Mouse (Mus musculus) liver, embryonic 15.5 days (tissue): ENCODE results near the gene Zfp146. TPM values are rescaled to one million over a fixed set of nuclear protein-coding genes. Genes with fewer than 3 reads are reported as not detected.
A peak's percentile ranks its signal among the peaks of the same experiment; 100 is the strongest.
"Not testable (repeated sequence)": the region's sequence is repeated elsewhere in the genome, so short reads cannot be mapped to it uniquely, and the experiment has no call there.

Source experiments
- ATAC-seq: fragments of 200-750 bp; cut with Nextera tagmentation; 2 replicates; pipeline ENCODE4 v1.8.0; 2017; ENCODE audit warnings: moderate number of reproducible peaks, mild to moderate bottlenecking, moderate library complexity; ENCODE audit not compliant: insufficient read depth
- H3K27ac ChIP-seq: fragments of 300-500 bp; sonication (generic); replicated peaks from 2 replicates; pipeline ENCODE4 v1.5.1; 2015; ENCODE audit warnings: mild to moderate bottlenecking, inconsistent platforms
- H3K27me3 ChIP-seq: fragments of 300-500 bp; sonication (generic); 2 replicates; pipeline ENCODE4 v1.6.1; 2015; ENCODE audit warnings: mild to moderate bottlenecking, inconsistent platforms
- H3K36me3 ChIP-seq: fragments of 300-500 bp; sonication (generic); replicated peaks from 2 replicates; pipeline ENCODE4 v1.6.1; 2015; ENCODE audit warnings: moderate library complexity, mild to moderate bottlenecking, inconsistent platforms
- H3K4me1 ChIP-seq: fragments of 300-500 bp; sonication (generic); replicated peaks from 2 replicates; pipeline ENCODE4 v1.6.1; 2015; ENCODE audit warnings: inconsistent platforms
- H3K4me2 ChIP-seq: fragments of 300-500 bp; sonication (generic); 2 replicates; pipeline ENCODE4 v1.6.1; 2015; ENCODE audit warnings: moderate library complexity, mild to moderate bottlenecking, inconsistent platforms
- H3K4me3 ChIP-seq: fragments of 300-500 bp; sonication (generic); replicated peaks from 2 replicates; pipeline ENCODE4 v1.5.1; 2015; ENCODE audit warnings: mild to moderate bottlenecking, inconsistent platforms
- H3K9ac ChIP-seq: fragments of 300-500 bp; sonication (generic); 2 replicates; pipeline ENCODE4 v1.6.1; 2015; ENCODE audit warnings: moderate library complexity, mild to moderate bottlenecking, inconsistent platforms
- H3K9me3 ChIP-seq: fragments of 300-500 bp; sonication (generic); replicated peaks from 2 replicates; pipeline ENCODE4 v1.6.1; 2016; ENCODE audit warnings: inconsistent platforms
- WGBS: fragments of 180-500 bp; shearing (Covaris S2); methylation state at CpG from one replicate; pipeline ENCODE4 v1.1.7; 2015; ENCODE audit warnings: mixed read lengths; ENCODE audit not compliant: insufficient replicate concordance; 5-methylcytosine and 5-hydroxymethylcytosine counted together
- polyA plus RNA-seq: library from polyadenylated mRNA; unstranded; fragments of >200 nt; fragmentation: Nextera tagmentation; extraction: Ambion mirVana; gene quantifications from 2 replicates; pipeline ENCODE4 v1.2.1, GENCODE M21; 2015

Gene Zfp146
- polyA plus RNA-seq, result 4.2 and 4.5 TPM in 2 replicates

DNA sequence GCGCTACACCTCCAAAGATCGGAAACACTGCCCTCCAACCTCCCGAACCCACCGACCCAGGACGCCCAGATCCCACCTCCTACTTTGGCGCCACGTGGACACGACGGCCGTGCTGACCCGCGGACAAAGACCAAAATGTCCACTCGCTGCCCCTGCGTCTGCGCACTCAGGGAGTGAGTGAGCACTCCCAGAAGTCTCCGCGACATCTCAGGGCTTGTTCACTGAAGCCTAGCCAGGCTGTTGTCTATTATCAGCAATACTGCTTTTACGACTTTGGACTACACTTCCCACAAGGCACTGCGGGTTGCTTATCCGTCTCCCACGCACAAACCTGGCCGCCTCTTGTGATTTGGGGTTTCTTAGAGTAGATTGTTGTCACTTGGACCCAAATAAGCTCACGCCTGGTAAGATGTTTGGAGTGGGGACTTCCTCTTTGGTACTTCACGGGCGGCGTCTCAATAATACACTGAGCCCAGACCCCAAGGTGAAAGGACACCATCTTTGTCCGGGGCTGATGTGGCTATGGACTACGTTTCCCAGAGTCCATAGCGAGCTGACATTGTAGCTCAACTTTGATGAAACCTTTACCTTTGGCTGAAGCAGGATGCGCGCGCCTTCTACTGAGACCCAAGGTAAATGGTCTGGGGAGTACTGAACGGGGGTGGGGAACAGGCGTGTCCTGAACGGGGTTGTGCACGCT is at the start of gene Zfp146:
Gene Zfp146 (minus strand): TSS at position 168 of the 700 bp plus-strand sequence.
- peak within 1 kb of the TSS; percentile 90 for H3K4me3 ChIP-seq
- H3K36me3 ChIP-seq, result peaks cover 26% of the 10 kb centered on the region
- WGBS, result under 1% methylated on average over 36 of the region's 36 CpGs
- H3K4me1 ChIP-seq, result peaks cover 30% of the 10 kb centered on the region
- no peaks in the 10 kb centered on the region for H3K27me3 ChIP-seq
- ATAC-seq, result peak; percentile 99
- peak within 1 kb of the TSS; percentile 90 for H3K9ac ChIP-seq
- peak within 1 kb of the TSS; percentile 87 for H3K4me2 ChIP-seq
- peak within 1 kb of the TSS; percentile 87 for H3K27ac ChIP-seq
- no peaks in the 10 kb centered on the region for H3K9me3 ChIP-seq

- Histone ChIP-seq H3K27ac (no peak overlapping the region), H3K9ac (no peak overlapping the region), H3K27me3 (no peaks in the 10 kb centered on the region), H3K9me3 (no peaks in the 10 kb centered on the region), H3K36me3 (no peaks in the 10 kb centered on the region), H3K4me2 (no peak overlapping the region), H3K4me1 (peaks cover 27% of the 10 kb centered on the region), H3K4me3 (no peak overlapping the region)
- no peak for ATAC-seq
- WGBS, result 67% methylated on average over 2 of the region's 2 CpGs
Observed at GRCm38 (mm10) chr7:30217277-30217676, 47.7 kb upstream of the Zfp146 start.

- no peaks in the 10 kb centered on the region for H3K9me3 ChIP-seq
- H3K4me3 ChIP-seq, result no peak overlapping the region; the same call in 1 of the 2 replicates
- no peaks in the 10 kb centered on the region for H3K36me3 ChIP-seq
- H3K27me3 ChIP-seq, result no peaks in the 10 kb centered on the region
- peak overlapping the region; percentile 56 for H3K4me2 ChIP-seq
- peak; percentile 52; the same call in 1 of the 2 replicates for ATAC-seq
- H3K27ac ChIP-seq, result no peak overlapping the region
- H3K9ac ChIP-seq, result no peak overlapping the region
- WGBS, result 1% methylated on average over 15 of the region's 16 CpGs
- peaks cover 24% of the 10 kb centered on the region for H3K4me1 ChIP-seq
Observed at GRCm38 (mm10) chr7:30216723-30217151, 47.2 kb upstream of the Zfp146 start.

DNA sequence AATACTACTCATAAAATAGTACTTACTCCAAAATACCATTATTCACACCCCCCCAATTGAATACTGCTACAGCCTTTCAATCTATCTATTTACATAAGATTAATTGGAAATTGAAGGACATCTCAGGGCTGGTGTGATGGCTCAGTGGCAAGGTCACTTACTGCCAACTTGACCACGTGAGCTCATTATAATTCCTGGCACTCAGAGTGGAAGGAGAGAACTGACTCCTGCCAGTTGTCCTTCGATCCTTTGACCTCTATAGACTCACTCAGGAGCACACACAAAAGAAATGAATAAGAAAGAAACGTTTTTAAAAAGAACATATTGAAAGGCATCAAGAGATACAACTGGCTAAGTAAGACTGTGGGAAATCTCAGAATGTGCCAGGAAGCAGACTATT is 46.3 kb upstream of the Zfp146 start:
- WGBS, result 69% methylated on average over 3 of the region's 3 CpGs
- Histone ChIP-seq H3K4me1 (peaks cover 24% of the 10 kb centered on the region), H3K27ac (no peak overlapping the region), H3K4me2 (no peak overlapping the region), H3K36me3 (no peaks in the 10 kb centered on the region), H3K27me3 (no peaks in the 10 kb centered on the region), H3K9me3 (no peaks in the 10 kb centered on the region), H3K4me3 (no peak overlapping the region), H3K9ac (no peak overlapping the region)
- no peak for ATAC-seq

DNA sequence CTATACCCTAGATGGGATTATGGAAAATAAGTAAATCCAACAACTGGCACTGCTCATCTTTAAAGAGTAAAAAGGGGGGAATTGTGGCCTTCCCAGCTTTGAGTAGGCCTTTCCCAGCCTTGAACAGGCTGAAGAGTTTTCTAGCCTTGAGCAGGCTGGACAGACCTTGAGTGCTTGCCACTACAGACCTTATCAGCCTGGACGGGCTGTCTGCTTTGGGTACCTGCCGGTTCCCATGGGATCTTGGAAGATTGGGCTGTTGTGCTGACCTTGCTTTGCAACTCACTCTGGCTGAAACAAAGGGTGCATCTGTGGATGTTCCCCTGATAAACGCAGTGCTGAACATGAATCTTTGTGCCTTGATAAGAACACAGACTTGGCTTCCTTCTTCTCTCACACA is 44.3 kb upstream of the Zfp146 start:
- Histone ChIP-seq H3K4me1 (peaks cover 9% of the 10 kb centered on the region), H3K4me3 (no peak overlapping the region), H3K9ac (no peak overlapping the region), H3K27ac (no peak overlapping the region), H3K4me2 (no peak overlapping the region), H3K9me3 (no peaks in the 10 kb centered on the region), H3K27me3 (no peaks in the 10 kb centered on the region), H3K36me3 (no peaks in the 10 kb centered on the region)
- WGBS, result 70% methylated on average over 3 of the region's 3 CpGs
- no peak for ATAC-seq

DNA sequence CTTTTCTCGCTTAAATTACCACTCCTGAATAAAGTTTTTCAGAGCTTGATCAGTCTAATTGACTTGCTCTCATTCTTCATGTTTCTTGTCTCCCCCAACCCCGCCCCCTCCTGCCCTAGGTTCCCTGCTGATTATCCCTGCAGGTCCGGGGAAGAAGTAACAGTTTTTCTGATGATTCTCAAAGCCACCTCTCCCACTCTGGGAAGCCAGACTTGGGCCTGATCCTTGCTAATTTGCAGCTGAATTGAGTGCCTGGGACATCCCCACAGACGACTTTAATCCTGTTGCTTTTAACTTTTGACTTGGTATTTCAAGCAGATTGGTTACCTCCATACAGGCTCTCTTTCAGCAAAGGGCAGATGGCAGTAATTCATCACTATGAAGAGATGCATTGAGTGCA is 41.5 kb upstream of the Zfp146 start:
- WGBS, result 23% methylated on average over 4 of the region's 4 CpGs
- no peaks in the 10 kb centered on the region for H3K27me3 ChIP-seq
- H3K27ac ChIP-seq, result no peak overlapping the region
- no peak overlapping the region for H3K4me3 ChIP-seq
- ATAC-seq, result no peak
- H3K4me1 ChIP-seq, result no peaks in the 10 kb centered on the region
- H3K4me2 ChIP-seq, result no peak overlapping the region
- H3K9me3 ChIP-seq, result no peaks in the 10 kb centered on the region
- no peak overlapping the region for H3K9ac ChIP-seq
- H3K36me3 ChIP-seq, result no peaks in the 10 kb centered on the region

DNA sequence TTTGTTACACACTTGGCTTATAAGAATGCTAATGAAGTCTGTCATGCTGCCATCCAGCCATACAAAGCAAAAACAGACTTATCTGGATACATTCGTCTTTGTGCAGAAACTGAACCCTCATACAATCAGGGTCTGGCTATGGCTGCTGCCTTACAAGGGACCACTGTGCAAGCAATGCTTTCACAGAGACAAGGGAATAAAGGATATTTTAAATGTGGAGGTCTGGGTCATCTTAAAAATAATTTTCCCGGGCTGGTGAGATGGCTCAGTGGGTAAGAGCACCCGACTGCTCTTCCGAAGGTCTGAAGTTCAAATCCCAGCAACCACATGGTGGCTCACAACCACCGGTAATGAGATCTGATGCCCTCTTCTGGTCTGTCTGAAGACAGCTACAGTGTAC is 36.8 kb upstream of the Zfp146 start:
- WGBS, result 28% methylated on average over 5 of the region's 5 CpGs
- H3K9ac ChIP-seq, H3K9me3 ChIP-seq, H3K4me2 ChIP-seq, H3K4me3 ChIP-seq, ATAC-seq, H3K36me3 ChIP-seq, H3K27ac ChIP-seq, H3K27me3 ChIP-seq: not testable (repeated sequence)
- peaks cover 11% of the 10 kb centered on the region for H3K4me1 ChIP-seq

DNA sequence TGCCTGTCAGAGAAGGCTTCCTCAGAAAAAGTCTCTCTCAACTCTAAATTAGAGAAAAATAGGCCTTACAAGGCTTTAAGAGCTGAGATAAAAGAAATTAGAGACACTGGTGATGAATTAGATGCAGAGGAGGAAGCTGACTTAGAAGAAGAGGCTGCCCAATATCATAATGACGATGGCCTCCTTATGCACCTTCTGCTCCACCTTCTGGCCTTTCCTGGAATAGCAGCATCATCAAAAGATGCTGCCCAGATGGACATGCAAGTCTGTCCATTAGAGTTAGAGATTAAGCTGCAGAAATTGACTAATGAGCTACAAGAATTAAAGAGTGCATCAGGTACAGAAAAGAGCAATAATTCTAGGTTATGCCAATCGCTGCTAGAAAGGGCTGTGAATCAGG is 35.8 kb upstream of the Zfp146 start:
- no peak overlapping the region for H3K4me3 ChIP-seq
- H3K4me2 ChIP-seq, result no peak overlapping the region
- H3K36me3 ChIP-seq, result no peaks in the 10 kb centered on the region
- 3% methylated on average over 2 of the region's 2 CpGs for WGBS
- H3K27me3 ChIP-seq, result no peaks in the 10 kb centered on the region
- no peak overlapping the region for H3K9ac ChIP-seq
- H3K9me3 ChIP-seq, result no peaks in the 10 kb centered on the region
- H3K4me1 ChIP-seq, result peaks cover 11% of the 10 kb centered on the region
- H3K27ac ChIP-seq, result no peak overlapping the region
- no peak for ATAC-seq

DNA sequence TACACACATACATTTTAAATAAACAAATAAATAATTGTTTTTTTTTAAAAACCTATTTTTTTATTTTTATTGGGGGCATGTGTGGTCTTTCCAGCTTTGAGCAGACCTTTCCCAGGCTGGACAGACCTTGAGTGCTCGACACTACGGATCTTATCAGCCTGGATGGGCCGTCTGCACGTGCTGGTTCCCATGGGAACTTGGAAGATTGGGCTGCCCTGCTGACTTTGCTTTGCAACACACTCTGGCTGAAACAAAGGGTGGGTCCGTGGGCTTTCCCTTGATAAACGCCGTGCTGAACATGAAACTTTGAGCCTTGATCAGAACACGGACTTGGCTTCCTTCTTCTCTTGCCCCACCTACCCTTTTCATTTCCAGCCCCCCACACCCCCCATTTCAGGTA is 34.8 kb upstream of the Zfp146 start:
- no peaks in the 10 kb centered on the region for H3K27me3 ChIP-seq
- no peak overlapping the region for H3K9ac ChIP-seq
- no peaks in the 10 kb centered on the region for H3K36me3 ChIP-seq
- H3K4me1 ChIP-seq, result peaks cover 11% of the 10 kb centered on the region
- H3K4me3 ChIP-seq, result no peak overlapping the region
- WGBS, result 25% methylated on average over 8 of the region's 8 CpGs
- no peak overlapping the region for H3K27ac ChIP-seq
- H3K4me2 ChIP-seq, result peak overlapping the region; percentile 25; the same call in 1 of the 2 replicates
- no peak for ATAC-seq
- H3K9me3 ChIP-seq, result no peaks in the 10 kb centered on the region

- H3K27me3 ChIP-seq, result no peaks in the 10 kb centered on the region
- H3K9me3 ChIP-seq, result no peaks in the 10 kb centered on the region
- WGBS, result 77% methylated on average over 11 of the region's 11 CpGs
- H3K27ac ChIP-seq, result no peak overlapping the region
- no peak overlapping the region for H3K9ac ChIP-seq
- no peak overlapping the region for H3K4me3 ChIP-seq
- H3K4me2 ChIP-seq, result no peak overlapping the region
- no peaks in the 10 kb centered on the region for H3K36me3 ChIP-seq
- H3K4me1 ChIP-seq, result peaks cover 19% of the 10 kb centered on the region
- no peak for ATAC-seq
Observed at GRCm38 (mm10) chr7:30202895-30203690, 33.5 kb upstream of the Zfp146 start.

- not testable (repeated sequence) for H3K9me3 ChIP-seq, H3K27ac ChIP-seq, ATAC-seq, H3K4me3 ChIP-seq, H3K36me3 ChIP-seq, H3K4me2 ChIP-seq, H3K27me3 ChIP-seq, H3K9ac ChIP-seq
- H3K4me1 ChIP-seq, result peaks cover 30% of the 10 kb centered on the region
- WGBS, result 69% methylated on average over 5 of the region's 5 CpGs
Observed at GRCm38 (mm10) chr7:30200661-30201060, 31.1 kb upstream of the Zfp146 start.
